Mouse (Mus musculus) kidney, adult 10 weeks (tissue): ENCODE data around the gene Tstd2. TPM values are rescaled to one million over a fixed set of nuclear protein-coding genes. Genes with fewer than 3 reads are reported as not detected.

Experiments
- polyA plus RNA-seq: library from polyadenylated mRNA; stranded (reverse); fragments of 350-450 nt; fragmentation: Illumina TruSeq; extraction: RNeasy Lipid Tissue Mini Kit (QIAGEN cat#74804); gene quantifications from one replicate; pipeline ENCODE4 v1.2.3, GENCODE M21; 2014; ENCODE audit warnings: low read depth, low replicate concordance

The Tstd2 gene
- polyA plus RNA-seq = 24.0 TPM

GRCm38 (mm10) chr4:46138287-46139222 lies at the start of gene Tstd2, which contains the start of gene Ncbp1:
Tstd2 (minus strand) TSS chr4:46138694.
Ncbp1 (plus strand) TSS chr4:46138613.

Other genes with a start within 250 kb of the Tstd2 start
- 0.89 TPM for gene Ccdc180, start 248.4 kb downstream of the Tstd2 start, polyA plus RNA-seq
- 32.5 TPM for gene Tdrd7, start 173.4 kb downstream of the Tstd2 start, polyA plus RNA-seq
- gene Tmod1, start 99.8 kb downstream of the Tstd2 start, polyA plus RNA-seq = 1.6 TPM
- gene Ncbp1, start 81 bp downstream of the Tstd2 start, polyA plus RNA-seq = 41.7 TPM
- 46.6 TPM for gene Xpa, start 57.6 kb upstream of the Tstd2 start, polyA plus RNA-seq
- gene Foxe1, start 204.9 kb upstream of the Tstd2 start, polyA plus RNA-seq = not detected